Mouse (Mus musculus) lung, postnatal 36 days (tissue): ENCODE measurements around the gene Eef1akmt3.
A peak's percentile ranks its signal among the peaks of the same experiment; 100 is the strongest.

Experiments
- DNase-seq: peaks from one replicate; pipeline ENCODE4 v3.0.0; 2022; ENCODE audit warnings: mixed read lengths

The Eef1akmt3 gene

DNA sequence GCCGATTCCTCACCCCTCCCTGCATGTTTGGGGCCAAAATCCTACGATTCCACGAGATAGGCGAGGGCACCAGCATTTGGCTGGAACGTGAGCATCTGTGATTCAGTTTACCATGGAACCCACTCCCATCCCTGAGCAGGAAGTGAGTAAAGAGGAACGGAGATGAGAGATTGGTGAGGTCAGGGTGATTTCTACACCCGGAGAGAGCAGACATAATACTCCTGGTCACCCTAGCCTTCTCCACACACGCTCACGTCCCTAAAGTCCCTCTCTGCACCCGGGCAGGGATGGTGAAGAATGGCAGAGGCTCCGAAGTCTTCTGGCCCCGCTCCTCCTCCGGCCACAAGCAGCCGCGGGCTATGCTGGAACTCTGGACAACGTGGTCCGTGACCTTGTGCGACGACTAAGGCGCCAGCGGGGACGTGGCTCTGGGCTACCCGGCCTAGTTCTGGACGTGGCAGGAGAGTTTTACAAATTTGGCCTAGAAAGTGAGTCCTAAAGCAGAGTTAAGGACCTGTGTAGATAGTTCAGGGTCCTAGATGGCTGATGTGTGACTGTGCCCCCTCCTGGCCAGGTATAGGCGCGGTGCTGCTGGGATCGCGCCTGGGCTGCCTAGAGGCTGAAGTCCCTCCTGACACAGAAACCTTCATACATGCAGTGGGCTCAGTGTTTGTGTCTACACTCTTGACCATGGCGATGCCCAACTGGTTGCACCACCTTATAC lies 8.2 kb upstream of the Eef1akmt3 start:
- DNase-seq: no peak

DNA sequence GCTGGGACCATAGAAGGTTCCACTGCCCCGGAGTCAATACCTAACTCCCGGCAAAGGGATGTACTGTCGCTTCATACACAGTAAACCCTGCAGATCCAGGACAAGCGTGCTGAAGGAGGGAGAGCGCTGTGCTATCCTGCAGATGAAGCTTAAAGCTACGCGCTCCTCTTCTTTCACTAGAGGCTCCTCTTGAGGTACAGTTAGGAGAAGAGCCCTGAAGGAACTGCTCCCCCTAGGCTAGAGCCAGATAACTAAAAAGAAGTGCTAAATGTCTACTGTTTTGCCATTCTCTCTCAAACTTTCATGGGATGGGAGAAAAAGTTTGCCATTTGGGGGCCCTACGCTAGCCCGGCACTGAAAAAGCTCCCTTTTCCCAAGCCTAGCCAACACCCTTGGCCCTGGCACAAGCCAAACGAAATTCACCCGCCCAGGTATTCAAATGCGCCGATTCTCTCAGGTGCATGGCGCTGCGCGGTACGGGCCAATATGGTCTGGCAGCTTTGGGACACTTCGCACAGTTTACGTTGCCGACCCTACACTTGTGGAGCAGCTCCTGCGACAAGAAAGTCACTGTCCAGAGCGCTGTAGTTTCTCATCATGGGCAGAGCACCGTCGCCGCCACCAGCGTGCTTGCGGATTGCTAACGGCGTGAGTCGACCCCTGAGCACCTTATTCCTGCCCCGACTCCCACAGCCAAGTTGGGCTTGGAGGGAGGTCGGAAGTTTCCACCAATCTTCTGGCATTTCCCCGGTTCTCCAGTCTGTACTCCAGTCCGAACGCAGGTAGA lies 7.5 kb upstream of the Eef1akmt3 start:
- DNase-seq: no peak

DNA sequence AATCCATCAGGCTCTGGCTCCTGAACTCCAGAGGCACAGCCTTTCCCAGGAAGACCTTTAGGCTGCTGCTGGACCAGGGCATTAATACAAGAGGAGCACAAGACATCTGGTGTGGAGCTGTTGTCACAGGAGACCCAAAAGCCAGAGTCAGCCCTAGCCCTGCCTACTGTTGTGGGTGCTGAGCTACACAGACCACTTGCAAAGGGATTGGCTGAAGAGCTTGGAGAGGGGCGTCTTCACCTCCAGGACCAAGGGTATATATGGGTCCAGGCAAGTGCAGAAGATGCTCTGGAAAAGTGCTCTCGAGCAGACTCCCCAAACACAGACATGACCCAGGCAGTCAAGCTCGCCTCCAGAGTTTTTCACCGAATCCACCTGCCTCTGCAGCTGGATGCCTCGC lies 6.6 kb upstream of the Eef1akmt3 start, which contains the start of gene Cyp27b1:
Cyp27b1 (plus strand) TSS at position 297 of the 400 bp plus-strand sequence.
- DNase-seq: no peak

GRCm38 (mm10) chr10:127043187-127043586 lies 1.9 kb upstream of the Eef1akmt3 start:
- DNase-seq: no peak

- no peak for DNase-seq
These were observed 1.3 kb upstream of the Eef1akmt3 start for GRCm38 (mm10) chr10:127042468-127043115.

DNA sequence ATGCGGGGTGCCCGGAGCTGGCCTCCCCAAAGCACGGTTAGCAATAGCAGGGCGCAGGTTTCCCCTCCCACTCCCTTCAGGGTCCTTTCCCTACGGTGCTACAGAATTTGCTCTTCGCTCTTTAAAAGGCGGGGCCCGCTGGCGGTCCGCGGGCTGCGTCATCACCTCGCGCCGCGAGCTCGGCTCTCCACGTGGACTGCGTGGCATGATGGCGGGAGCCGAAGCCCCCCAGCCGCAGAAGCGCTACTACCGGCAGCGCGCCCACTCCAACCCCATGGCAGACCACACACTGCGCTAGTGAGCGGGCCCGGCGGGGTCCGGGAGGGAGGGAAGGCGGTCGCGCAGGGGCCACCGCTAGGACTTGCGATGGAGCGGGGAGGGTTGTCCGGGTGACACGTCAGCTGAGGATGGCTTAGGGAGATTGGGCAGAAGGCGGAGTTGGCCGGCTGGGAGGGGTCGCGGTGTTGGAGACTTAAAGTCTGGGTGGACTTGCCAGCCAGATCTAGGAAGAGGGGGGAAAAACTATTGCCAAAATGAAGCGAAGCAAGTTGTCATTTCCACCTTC lies 543 bp upstream of the Eef1akmt3 start:
- DNase-seq: peak; percentile 89

GRCm38 (mm10) chr10:127040569-127041214 lies 621 bp downstream of the Eef1akmt3 start:
- no peak for DNase-seq

DNA sequence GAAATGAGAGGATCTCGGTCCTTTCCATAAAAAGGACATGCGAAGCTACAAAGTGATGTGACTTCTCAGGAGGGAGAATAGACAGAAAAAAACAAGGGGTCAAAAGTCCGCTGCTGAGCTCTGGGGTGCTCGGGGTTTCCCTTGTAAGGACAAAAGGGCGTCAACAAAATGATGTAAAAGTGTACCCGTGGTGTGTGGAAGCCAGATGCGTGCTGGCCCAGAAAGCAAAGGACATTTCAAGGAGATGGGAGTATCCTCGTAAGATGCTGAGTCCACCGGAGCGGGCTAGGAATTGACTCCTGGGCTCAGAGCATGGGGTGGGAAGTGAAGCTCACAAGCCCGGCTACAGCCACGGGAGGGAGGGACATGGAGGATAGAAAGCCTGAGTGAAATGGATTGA lies 3.7 kb downstream of the Eef1akmt3 start:
- no peak for DNase-seq

GRCm38 (mm10) chr10:127036273-127036672 lies 5.0 kb downstream of the Eef1akmt3 start:
- no peak for DNase-seq

DNA sequence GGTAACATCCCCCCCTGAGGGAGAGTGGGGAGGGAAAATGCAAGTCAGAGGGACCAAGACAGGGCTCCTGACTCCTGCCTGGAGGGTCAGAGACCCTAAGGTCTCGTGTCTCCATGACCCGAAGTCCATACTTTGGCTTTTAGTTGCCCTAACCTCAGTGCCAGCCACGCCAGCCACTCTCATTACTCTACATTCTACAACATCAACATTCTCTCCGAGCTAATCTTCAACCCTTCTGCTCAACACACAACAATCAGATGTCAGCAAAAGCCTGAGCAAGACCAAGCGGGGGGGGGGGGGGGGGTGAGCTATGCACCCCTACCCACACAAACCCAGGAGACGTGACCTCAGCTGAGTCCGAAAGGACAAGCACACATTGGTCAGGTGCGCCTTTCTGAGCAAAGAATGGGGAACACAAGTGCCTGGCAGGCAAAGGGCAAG lies 8.0 kb downstream of the Eef1akmt3 start:
- no peak for DNase-seq

DNA sequence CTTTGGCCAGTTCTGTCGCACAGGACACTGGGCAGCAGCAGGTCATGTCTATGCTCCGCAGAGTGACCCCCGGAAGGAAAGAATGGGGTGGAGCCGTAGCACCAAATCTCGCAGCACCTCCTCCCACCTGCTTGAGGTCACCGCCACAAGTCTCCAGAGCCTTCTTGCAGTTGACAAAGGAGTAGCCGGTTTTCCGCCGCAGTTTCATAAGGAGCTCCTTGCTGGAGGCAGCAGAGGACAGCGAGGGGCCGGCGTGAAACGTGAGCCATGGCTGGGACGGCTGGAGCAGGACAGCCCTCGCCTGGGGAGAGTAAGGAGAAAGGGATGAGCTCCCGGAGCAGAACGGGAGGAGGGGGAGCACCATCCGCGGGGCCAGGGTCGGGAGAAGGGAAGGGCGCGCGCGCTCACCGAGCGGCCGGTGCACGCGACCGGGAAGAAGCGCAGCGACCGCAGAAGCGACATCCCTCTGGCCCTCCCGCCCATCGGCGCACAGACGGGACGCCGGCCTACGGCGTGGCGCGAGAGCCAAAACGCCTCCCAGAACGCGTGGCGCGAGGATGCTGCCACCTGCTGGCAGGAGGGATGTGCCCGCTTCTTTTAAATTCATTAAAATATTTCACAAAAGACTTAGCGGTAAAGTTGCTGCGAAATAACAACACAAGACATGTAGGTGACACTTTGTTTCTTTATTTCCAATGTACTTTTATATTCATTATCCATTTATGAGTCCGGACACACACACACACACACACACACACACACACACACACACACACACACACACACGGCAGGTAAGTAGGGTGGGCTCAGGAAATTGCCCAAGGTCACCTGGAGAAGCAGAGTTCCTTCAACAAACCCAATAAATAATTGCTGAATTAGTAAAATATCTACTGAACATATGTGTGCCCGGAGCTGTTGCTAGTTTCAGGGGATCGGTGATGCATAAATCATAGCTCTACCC lies 10.7 kb downstream of the Eef1akmt3 start, which contains the start of gene Tsfm:
Tsfm (minus strand) TSS at position 505 of the 961 bp plus-strand sequence.
- DNase-seq: peak; percentile 93

- DNase-seq: no peak
These were observed 22.9 kb downstream of the Eef1akmt3 start for GRCm38 (mm10) chr10:127018422-127018821.

DNA sequence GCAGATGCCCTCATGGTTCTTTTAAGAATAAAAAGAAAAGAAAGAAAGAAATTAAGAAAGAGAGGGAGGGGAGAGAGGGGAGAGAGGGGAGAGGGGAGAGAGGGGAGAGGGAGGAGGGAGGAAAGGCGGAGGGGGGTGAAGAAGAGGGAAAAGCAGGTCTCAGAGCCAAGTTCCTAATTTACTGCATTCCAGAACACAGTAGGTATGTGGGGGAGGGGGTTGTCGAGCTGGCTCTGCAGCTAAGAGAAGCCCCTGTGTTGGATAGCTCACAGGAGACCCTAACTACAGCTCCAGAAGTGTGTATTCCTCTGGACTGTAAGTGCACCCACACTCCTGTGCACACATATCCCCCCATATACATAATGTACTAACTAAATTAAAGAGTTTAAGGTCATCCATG lies 24.2 kb downstream of the Eef1akmt3 start:
- no peak for DNase-seq

GRCm38 (mm10) chr10:127016488-127016887 lies 24.8 kb downstream of the Eef1akmt3 start:
- DNase-seq: peak; percentile 31

- no peak for DNase-seq
These were observed 37.5 kb downstream of the Eef1akmt3 start for GRCm38 (mm10) chr10:127003806-127004205.

GRCm38 (mm10) chr10:127003334-127003733 lies 38.0 kb downstream of the Eef1akmt3 start:
- DNase-seq: no peak

- no peak for DNase-seq
These were observed 38.5 kb downstream of the Eef1akmt3 start for GRCm38 (mm10) chr10:127002765-127003164.

- DNase-seq: no peak
These were observed 39.3 kb downstream of the Eef1akmt3 start for GRCm38 (mm10) chr10:127002056-127002455.

DNA sequence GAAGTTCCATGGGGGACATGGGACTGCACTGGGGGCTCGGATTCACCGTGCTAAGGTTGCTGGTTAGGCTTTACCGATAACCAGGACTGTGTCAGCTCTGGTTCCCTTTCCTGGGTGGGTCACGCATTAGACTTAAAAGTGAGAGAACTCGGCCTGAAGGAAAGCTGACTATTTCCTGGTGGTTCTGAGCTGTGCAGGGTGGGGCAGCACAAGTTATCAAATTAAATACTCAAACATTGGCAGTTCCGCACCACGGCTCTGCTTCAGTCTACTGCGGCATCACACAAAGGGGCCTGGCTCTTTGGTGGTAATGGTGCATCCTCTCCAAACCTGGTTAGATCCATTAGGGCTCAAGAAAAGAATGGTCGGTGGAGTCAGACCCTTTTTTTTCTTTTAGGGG lies 40.0 kb downstream of the Eef1akmt3 start:
- no peak for DNase-seq

- DNase-seq: no peak
These were observed 40.8 kb downstream of the Eef1akmt3 start, which contains the start of gene Avil for GRCm38 (mm10) chr10:127000529-127000928. TSS of gene Avil (plus strand) at chr10:127000709.
